Mouse (Mus musculus): ENCODE data around the gene Plppr3.

DNA sequence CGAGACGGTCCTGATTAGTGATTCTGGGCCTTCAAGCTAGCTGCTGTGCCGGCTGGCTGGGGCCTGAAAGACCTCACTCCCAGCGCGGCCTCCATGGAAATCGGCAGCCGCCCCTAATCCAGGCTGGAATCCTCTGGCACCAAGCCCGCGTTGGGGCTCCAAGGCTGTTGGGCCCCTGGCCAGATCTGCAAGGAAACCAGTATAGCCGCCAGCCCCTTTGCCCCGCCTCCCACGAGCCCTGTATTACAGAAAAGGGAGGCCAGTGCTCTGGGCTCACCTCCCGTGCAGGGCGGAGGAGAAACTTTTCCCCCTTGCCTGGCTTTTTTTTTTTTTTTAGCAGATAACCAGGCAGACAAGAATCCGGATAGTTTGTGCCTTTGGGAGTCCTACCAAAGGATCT is 21.0 kb downstream of the Plppr3 start:
- no peak for TF ChIP-seq TAL1 (IDR thresholded peaks at IDR 0.05; ENCODE audit: low read length)
- TF ChIP-seq GATA1 (IDR thresholded peaks at IDR 0.05; ENCODE audit: low read length), result no peak

Data from erythroblast, embryonic 14.5 days (primary cell).